Mouse (Mus musculus) CD4-positive helper T cell, adult 2 months (primary cell): ENCODE results near the gene Tcaim.
A peak's percentile ranks its signal among the peaks of the same experiment; 100 is the strongest.
"Not testable (repeated sequence)": the region's sequence is repeated elsewhere in the genome, so short reads cannot be mapped to it uniquely, and the experiment has no call there.

Experiments
- DNase-seq: peaks from one replicate; pipeline ENCODE4 v3.0.0-alpha.2; 2012; ENCODE audit warnings: low read depth, missing footprints, low spot score

Tcaim gene

GRCm38 (mm10) chr9:122805053-122805844 lies at the start of gene Tcaim:
TSS of gene Tcaim (plus strand) at chr9:122805539.
- peak; percentile 96 for DNase-seq

DNA sequence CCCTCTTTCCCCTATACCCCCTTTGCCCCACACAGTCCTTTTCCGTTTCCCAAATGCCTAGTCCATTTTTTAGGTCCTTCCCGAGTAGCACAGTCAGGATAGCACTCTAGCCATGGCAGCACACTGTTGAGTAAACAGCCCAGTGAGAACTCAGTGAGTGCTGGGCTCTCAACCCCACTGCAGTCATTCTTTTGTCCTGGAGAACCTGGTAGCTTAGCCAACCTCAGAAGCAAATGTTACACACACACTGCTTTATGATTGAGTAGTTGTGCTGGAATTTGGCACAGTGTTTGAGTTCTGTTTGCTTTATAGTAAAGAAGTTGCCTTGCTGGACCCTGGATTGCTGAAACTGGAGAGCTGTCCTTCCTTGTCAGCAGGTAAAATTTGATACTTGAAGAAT lies 47.7 kb upstream of the Tcaim start:
- DNase-seq, result no peak

- DNase-seq, result no peak
These were observed 45.2 kb upstream of the Tcaim start for GRCm38 (mm10) chr9:122760111-122760510.

DNA sequence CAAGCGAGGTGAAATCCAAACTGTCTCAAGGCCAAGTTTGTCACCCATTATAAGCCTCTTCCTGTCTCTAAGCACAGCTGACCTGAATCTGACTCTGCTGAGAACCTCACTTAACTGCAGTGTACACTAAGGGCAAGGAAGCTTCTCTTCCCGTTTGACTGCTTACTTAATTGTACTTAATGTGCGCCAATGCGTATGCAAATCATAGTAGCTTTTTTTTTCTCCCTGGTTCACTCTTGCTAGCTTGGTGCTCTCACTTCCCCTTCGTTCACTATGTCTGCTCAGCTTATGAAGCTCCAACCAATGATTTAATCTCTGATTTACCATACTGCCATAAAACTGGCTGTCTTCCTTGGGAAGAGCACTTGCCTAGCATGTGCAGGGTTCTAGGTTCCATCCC lies 20.1 kb upstream of the Tcaim start:
- no peak for DNase-seq

DNA sequence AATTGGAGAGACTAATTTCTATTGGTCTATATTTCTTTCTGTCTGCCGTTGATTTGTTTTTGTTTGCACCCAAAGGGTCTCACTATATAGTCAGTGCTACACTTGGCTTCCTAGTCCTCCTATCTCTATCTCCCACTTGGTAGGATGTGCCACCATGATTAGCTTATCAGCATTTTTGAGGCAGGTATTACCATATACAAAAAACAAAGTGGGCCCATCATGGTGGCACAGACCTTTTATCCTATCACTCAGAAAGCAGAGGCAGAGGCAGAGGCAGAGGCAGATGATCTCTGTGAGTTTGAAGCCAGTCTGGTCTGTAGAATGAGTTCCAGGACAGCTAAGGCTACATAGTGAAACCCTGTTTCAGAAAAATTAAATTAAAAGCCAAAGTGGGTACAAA lies 18.8 kb upstream of the Tcaim start:
- DNase-seq, result no peak

GRCm38 (mm10) chr9:122805845-122806341 lies 554 bp downstream of the Tcaim start:
- DNase-seq, result no peak

GRCm38 (mm10) chr9:122807186-122807585 lies 1.8 kb downstream of the Tcaim start:
- DNase-seq, result no peak

DNA sequence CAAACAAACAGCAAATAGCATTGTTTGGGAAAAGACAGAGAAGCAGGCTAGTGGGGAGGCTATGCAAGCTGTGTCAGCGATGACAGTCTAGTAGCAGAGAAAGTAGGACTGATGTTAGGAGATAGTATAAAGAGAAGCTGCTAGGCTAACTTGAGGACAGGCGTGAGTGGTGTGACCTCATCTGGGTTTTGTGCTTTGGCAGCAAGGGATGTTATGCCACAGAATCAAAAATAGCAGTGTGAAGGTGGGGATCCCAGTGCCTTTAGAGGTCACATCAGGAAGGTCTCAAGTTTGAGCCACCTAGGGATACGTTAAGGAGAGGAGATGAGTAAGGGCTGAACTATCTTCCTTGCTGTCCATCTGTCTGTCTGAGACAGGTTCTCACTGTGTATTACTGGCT lies 4.9 kb downstream of the Tcaim start:
- DNase-seq, result no peak

DNA sequence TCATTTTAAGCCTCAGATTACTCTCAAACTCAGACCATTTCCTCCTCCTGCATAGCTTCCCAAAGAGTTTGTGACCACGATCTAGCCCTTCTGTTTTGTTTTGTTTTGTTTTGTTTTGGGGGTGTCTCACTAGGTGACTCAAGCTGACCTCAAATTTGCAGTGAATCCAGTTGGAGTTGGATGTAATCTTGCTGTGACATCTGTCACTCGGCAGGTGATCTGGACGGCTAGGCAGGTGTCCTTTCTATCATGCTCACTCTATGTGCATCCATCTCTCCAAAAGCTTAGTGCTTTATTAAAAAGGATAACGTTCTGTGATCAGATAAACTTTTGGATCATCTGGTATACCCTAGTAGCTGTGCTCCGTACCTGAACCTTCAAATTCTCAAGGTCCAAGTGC lies 7.0 kb downstream of the Tcaim start:
- no peak for DNase-seq

DNA sequence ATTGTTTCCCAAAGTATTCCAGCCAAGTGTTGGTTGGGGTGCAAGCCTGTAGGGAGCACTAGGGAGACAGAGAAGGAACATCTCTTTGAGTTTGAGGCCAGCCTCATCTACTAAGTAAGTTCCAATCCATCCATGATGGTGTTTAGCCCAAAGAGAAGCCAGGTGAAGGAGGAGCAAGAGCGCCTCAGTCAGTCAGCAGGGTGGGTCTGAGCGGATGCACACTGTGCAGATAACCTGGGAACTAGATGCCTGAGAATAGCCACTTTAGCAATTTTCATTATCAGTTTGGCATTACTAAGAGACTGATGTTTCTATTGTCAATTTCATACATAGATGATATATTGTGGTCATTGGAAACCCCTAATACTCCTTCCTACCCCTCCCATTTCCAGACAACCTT lies 9.4 kb downstream of the Tcaim start:
- no peak for DNase-seq

GRCm38 (mm10) chr9:122815239-122815851 lies 10.0 kb downstream of the Tcaim start:
- DNase-seq, result no peak

DNA sequence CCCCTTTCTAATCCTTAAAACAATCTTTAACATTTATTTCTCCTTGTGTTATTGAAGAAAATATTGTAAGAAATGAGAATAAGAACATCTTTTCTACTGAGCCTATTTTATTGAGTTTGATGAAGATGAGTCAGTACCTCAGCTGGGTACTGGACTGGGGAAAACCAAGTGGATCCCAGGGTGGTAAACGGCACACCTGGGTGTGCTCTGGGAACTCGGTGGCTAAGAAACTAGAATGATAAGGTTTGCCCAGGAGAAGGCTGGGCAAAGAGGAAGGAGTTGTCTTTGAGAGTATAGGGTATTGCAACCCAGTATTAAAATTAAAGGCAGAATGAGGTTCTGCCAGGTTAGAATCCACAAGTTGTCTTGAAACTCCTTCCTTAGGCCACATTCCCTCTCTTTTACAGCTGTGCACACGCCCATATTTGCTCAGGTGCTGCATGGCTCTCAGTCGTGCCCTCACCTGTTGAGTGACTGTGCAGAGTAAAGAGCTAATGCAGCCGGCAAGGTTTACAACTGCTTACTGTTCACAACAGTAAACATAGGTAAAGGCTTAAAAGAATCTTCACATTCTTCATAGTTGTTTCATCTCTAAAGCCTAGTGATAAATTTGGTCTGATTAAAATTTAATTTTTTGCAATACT lies 18.2 kb downstream of the Tcaim start:
- DNase-seq, result no peak

DNA sequence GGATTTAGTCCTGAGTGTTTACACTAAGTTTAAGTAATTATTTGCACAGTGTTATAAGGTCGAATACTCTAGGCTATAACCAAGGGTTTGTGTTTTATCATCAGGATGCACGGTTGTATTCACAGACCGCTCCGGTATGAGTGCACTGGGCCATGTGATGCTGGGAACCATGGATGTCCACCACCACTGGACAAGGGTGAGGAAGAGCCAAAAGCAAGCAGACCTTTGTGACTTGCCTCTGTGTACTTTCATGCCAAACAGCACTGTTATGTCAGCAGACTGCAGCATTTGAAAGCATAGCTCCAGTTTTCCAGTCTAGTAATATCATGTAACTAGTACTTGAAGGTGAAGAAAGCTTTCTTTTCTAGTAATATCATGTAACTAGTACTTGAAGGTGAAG lies 21.4 kb downstream of the Tcaim start:
- DNase-seq, result no peak

GRCm38 (mm10) chr9:122829826-122830380 lies 24.6 kb downstream of the Tcaim start:
- DNase-seq, result no peak

DNA sequence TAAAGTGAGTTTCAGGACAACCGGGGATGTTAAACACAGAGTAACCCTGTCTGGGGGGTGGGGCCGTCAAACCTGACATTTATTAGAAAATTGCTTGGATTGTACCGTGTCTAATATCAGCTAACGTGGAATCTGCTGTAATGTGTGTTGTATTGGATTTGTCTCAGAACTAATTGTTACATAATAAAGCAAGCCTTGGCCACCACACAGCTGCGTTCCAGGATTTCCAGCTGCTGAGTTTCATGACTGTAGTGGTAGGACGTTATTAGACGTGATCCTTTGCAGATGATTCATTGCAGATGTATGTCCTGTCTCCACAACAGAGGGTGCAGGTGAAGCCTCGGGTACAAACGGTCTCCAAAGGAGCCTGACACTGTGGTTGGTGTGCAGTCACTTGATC lies 30.8 kb downstream of the Tcaim start:
- DNase-seq, result no peak

DNA sequence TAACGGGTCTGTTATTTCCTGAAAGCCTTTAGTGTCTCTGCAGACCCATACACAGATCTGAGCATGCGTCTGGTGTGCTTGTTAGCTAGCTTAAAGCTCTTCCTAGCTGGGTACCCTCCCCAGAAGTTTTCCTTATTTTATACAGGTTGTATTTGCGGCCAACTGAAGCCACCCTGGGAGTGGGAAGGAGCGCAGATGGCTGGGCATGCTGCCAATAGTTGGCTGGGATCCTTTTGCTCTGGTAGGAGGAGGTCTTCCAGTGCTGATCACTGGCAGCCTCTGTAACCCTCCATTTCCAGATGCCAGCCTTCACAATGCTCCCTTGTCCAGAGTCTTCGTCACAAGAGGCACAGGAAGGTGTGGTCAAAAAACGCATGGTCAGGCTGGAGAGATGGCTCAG lies 31.5 kb downstream of the Tcaim start:
- no peak for DNase-seq

DNA sequence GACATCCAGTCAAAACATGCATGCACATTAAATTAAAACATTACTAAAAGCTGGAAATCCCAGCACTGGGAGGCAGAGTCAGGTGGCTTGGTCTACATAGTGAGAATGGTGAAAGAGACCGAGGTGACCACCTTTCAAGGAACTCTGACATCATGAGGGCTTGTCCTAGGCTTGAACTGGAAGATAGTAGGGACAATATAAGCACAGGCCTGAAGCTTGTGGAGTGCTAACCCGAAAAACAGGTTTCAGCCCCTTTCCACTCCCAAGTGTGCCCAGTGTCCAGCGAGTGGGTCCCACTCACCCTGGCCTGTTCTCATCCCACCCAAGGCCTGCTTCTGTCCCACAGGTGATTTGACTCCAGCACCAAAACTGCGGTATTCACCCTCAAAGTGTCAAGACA lies 31.9 kb downstream of the Tcaim start:
- no peak for DNase-seq

DNA sequence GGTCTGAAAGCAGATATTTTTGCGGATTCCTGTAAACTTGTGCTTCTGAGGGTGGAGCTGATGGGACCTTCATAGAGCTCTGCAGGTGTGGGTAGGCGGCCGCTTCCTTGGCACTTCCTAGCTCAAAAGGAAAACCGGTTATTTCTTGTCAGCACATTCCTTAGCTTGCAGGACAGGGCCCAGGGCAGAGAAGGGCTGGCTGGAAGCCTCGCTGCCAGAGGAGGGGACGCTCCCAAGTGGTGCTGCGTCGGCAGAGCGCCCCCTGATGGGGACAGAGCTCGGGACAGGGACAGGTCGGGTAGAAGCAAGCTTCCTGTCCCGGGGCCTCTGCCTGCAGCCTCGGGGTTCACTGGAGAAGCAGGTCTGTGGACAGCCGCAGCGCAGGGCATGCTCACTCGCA lies 32.3 kb downstream of the Tcaim start:
- no peak for DNase-seq

GRCm38 (mm10) chr9:122843760-122844159 lies 38.4 kb downstream of the Tcaim start, which contains the start of gene Gm35549:
TSS of gene Gm35549 (minus strand) at chr9:122844035.
- DNase-seq, result no peak

DNA sequence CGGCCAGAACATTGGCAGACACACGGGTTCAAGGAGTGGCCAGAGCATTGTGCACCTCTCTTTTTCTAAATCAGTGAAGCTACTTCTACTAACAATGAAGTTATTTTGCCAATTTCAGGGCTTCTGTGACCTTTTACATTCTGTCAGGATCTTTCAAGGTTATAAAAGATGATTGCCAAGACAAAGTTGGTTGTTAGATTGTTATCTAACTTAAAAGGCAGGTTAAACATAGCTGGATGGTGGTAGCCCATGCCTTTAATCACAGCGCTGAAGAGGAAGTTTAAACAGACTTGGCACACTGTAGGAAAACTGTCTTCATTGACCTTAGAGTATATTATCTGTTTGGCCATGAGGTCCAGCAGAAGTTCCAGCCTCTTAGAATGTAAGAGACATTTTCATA lies 40.3 kb downstream of the Tcaim start:
- DNase-seq, result no peak

DNA sequence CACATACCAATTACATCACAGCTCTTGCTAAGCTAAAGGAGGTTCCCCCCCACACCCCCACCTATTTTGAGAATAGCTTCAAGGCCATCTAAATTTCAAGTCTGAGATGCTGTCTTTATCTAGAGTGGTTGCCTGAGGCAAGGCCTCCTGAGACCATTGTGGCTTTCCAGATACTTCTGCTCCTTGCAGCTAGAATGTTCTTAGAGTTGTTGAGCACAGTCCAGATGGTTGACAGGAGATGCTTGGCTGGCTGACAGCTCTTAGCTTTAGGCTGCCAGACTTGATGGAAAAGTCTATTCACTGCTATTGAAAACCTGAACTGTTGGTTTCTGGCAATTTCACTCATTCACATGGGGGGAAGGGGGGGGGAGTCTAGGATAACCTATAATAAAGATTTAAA lies 40.8 kb downstream of the Tcaim start:
- no peak for DNase-seq

DNA sequence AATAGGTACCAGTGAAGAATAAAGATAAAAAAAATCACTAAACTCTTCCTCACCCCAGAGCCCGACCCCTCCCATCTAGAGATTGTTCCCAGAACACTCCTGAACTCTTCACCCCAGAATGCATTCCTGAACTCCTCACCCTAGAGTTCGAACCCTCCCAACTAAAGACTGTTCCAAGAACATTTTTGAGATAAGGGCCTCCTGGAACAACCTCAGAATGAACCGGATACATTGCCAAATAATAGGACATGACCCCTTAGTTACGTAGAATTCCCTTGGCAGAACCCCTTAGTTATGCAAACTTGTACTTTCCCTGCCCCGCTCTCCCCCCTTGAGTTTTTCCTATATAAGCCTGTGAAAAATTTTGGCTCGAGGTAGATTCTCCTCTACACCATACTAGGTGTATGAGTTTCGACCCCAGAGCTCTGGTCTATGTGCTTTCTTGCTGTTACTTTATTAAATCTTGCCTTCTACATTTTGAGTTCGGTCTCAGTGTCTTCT lies 42.5 kb downstream of the Tcaim start:
- DNase-seq, result not testable (repeated sequence)
